Mouse (Mus musculus): ENCODE measurements around the gene Nup98.

DNA sequence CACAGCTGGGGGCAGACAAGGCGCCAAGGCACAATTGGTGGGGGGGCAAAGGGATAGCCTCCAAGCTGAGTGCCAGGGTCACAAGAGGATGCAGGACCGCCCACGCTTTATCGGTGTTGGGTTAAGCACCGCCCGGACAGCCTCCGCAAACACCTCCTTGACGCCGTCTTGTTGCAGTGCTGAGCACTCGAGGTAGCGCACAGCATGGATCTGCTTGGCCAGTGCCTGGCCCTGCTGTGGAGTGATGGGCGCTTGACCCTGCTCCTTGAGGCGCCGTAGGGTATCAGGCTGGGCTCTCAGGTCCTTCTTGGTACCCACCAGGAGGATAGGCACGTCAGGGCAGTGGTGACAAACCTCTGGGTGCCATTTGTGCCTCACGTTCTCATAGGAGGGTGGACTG, 29.6 kb upstream of the Nup98 start:
- TF ChIP-seq TCF12 (IDR thresholded peaks at IDR 0.05; ENCODE audit: insufficient read depth, poor library complexity, severe bottlenecking) (no peak), POLR2A (IDR thresholded peaks at IDR 0.05; ENCODE audit: insufficient read length, low read depth) (no peak), REST (IDR thresholded peaks at IDR 0.05; ENCODE audit: insufficient read depth, insufficient read length) (no peak), MAX (IDR thresholded peaks at IDR 0.05; ENCODE audit: low read depth) (no peak), CEBPB (IDR thresholded peaks at IDR 0.05; ENCODE audit: insufficient read depth, poor library complexity, severe bottlenecking) (no peak), E2F4 (IDR thresholded peaks at IDR 0.05; ENCODE audit: insufficient read depth) (no peak)
